Mouse (Mus musculus) B cell, adult 2 months (primary cell): ENCODE measurements around the gene Pilra.
A peak's percentile ranks its signal among the peaks of the same experiment; 100 is the strongest.

Source experiments
- DNase-seq, 2 experiments: peaks; one replicate each; pipeline ENCODE4 v3.0.0; 2022

Pilra gene

DNA sequence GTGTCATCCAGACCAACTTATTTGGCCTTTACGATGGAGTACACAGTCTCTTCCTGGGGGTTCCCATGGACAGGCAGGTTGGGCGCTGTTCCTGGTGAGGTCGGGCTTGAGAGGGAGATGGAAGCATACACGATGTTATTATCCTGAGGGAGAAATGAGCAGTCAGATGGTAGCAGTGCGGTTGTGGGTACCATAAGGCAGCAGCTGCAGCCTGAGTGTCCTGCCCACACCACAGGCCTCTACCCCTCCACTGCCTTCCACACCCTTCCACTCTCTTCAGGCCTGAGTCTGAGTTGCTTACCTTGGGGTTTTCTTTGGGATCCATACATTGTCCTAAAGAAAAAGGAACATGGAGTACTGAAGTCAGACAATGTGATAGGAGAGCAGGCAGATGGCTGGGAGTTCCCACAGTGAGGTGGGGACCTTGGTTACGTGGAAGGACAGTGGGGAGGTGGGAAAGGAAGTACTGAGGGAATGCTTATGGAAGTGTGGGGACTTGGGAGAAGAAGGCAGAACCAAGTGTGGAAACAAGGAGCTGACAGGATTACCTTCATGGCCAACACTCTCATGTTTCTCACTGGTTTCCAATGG lies 12.5 kb downstream of the Pilra start:
- DNase-seq = no peak

DNA sequence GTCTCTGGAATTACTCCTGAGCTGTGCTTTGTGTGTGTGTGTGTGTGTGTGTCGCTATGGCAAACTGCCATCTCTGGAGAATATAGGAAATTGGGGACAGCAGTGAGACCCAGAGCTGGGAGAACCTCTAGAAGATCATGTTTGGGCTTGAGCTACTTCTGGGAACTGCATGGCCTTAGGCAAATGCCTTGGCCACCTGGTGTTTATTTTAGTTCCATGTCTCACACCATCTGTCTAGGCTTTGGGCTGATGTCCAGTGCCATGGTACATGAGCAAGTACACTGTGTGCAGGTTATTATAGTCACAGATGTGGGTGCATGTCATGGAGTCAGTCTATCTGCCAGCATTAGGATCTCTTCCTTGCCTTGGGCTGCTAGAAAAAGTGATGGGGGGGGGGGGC lies 13.5 kb downstream of the Pilra start:
- DNase-seq = no peak

DNA sequence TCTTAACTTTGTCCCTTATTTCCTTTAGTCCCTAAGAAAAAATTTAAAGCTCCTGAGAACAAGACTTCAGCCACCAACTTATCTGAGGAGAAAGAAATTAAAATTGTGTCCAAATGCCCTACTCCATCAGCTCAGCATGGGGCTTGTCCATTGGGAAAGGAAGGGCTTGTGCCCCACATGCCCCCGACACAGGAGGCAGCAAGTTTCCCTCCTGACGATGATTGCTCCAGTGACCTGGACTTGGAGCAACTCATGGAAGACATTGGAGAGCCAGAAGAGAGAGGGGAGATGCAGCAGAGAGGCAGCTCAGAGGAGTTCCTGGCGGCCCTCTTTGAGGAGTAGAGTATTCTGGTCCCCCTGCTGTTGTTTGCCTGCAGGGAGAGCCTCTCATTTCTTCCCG lies 14.0 kb downstream of the Pilra start:
- no peak for DNase-seq

DNA sequence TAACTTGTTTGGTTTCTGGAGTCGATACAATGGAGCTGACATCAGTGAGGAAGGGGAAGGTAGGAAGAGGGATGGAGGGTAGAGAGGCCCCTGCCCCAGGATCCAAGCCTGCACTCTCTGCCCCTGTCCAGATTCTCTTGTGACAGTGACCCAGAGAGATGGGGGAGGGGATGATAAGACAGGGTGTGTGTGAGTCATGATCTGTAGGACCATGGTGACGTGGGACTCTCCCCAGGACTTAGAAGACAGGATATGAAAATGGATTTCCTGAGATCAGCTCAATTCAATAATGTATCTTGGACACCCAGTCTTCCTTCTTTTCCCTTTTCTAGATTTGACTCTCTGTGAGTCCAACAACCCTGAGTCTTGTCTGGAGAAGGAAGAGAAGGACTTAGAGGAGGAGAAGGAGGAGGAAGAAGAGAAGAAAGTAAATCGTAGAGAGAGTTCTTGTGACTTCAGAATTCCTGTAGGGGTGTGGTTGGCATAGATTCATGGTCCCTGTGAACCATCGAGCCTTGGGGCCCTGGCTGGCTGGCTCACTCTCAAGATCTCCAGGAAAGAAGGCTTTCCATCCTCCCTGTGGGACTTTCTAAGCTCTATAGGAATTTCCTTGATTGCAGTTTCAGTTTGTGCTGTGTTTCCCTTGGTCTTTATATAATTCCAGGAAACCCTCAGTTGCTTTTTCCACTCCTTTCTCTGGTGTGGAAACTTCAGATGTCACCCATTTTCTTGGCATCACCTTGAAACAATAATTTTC lies 18.4 kb downstream of the Pilra start:
- no peak for DNase-seq

DNA sequence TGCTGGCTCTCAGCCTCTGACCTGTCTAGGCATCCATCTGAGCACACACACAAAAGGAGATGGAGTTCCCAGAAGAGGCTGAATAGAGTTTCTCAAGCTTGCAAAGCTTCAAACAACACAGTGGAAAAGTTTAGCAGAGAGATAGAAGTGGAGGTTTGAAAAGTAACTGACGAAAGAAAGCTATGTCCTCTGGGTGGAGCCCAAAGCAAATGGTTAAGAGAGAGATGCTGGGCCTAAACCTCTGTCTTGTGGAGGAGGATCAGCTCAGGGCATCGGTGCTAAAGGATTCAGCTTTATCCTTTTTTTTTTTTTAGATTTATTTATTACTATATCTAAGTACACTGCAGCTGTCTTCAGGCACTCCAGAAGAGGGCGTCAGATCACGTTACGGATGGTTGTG lies 27.8 kb downstream of the Pilra start:
- no peak for DNase-seq

DNA sequence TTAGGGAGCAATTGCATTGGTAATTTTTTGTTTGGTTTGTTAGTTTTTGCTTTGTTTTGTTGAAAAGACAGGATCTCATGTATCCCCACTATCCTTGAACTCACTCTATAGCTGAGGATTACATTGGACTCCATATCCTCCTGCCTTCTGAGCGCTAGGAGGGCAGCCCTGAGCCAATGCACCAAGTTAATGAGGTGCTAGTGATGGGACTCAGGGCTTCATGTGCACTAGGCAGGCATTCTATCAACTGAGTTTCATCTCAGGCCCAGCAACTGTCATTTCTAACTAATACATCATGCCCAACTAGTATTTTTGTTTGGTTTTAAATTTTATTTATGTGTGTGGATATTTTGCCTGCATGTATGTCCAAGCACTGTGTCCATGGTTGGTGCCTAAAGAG lies 29.9 kb downstream of the Pilra start:
- no peak for DNase-seq

DNA sequence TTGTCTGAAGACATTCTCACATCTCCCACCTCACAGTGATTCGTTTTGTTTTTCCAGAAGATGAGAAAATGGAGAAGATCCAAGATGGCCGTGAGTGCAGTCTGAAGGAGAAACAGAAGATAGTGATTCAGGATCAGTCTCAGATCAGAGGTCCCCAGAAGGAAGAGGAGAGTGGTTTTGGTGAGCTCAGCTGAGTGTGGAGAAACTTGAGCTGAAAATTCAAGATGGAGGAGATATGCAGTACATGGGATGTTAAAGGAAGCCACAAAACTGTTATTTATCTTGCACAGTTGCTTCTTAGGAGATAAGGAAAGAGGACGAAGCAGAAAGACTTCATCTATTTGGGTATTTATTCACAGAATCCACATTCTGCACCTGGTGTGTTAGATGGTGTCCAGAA lies 35.2 kb downstream of the Pilra start:
- no peak for DNase-seq

DNA sequence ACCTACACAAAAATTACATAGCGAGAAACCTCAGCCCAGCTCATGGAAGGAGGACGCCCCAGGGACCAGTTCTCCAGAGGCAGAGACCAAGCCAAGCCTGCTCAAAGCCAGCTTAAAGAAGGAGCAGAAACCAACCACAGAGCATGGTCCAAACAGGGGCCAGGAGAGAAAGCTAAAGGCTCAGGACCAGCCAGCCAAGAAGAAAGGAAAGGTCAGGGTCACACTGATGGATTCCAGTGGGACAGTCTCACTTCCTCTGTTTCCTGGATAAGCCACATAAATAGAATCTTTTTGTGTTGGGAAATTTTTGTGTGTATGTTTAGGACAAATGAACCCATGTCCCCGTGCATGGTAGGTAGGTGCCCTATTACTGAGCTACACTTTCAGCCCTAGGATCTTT lies 39.5 kb downstream of the Pilra start:
- no peak for DNase-seq

DNA sequence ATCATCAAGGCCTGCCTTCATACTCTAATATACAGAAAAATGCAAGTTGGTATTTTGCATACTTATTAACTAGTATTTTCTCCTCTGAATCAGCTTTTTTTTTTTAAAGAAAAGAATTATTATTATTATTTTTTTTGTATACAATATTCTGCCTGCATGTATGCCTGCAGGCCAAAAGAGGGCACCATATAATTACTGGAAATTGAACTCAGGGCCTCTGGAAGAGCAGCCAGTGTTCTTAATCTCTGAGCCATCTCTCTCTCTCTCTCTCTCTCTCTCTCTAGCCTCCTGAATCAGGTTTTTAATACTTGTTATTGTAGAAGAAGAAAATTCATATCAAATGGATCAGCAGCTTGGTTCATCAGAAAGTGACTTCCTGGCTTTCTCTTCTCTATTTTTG lies 44.5 kb downstream of the Pilra start:
- DNase-seq = no peak

DNA sequence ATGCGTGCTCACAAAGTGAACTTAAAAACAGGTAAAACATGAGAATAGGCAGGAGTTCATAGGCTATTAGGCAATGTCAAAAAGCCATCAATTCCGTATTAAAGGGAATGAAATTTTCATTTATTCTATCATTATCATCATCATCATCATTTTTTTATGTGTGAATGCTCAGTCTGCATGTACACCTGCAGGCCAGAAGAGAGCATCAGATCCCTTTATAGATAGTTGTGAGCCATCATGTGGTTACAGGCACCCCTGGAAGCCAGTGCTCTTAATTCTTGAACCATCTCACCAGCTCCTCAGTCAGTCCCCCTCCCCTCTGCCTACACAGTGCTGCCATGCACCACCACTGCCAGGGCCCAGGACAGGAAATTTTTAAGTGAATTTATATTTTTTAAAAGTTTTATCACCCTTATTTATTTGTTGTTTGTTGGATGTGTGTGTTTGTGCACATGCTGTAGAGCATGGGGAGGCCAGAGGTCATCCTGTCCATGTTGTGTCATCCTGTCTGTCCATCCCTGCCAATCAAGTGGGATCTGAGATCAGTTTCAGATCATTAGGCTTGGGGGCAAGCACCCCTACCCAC lies 47.0 kb downstream of the Pilra start:
- no peak for DNase-seq

DNA sequence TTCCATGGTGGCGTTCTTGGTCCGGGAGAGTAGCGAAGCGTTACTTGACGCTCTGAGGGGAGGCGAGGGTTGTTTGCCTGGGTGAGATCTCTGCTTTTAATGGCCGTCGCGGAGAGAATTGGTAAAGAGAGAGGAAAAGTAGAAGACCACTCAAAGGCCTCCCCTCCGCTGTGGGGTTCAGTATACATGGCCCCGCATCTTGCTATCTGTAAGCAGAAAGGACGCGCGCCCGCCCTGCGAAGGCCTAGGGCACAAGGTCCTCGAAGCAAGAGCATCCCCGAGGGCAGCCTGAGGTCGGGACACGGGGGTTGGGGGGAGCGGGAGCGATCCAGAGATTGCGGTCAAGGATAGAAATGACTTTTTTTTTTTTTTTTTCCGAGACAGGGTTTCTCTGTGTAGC lies 47.9 kb downstream of the Pilra start:
- no peak for DNase-seq

DNA sequence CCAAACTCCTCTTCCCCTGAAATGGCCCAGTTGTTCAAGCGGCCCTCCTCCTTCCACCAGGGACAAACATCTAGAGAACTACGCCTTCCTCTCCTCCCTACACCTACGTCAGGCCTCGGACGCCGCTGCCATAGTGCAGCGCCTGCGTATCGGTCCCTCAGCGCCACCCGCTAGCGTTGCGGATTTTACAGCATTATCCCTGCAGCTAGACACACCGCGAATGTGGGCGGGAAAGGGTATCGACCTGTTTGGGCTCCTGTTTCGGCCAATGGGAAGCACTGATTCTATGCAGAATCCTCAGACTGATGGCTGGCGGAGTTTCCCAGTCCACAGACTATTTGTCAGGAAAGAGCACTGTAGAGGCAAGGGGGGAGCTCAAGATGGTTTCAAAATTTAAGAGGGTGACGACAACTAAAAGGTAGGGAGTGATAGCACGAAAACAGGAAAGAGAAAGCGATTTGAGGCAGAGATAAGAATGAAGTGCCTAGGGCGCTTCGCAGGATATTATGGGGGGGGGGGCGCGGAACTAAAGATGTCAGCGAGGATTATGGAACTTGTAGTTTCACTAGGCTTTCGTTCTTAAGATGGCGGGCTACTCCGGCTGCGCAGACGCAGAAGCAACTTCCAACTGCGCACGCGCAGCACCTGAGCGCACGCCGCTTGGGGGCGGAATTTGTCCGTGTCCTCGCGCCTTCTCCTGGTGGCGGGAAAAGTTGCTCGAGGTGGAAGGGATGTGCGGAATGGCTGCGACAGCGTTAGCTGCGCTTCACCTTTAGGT lies 48.7 kb downstream of the Pilra start, which contains the start of the genes Mepce and Zcwpw1:
TSS of gene Mepce (minus strand) at position 505 of the 778 bp plus-strand sequence.
TSS of gene Zcwpw1 (plus strand) at position 648 of the 778 bp plus-strand sequence.
- peak; percentile 94 to 96 for DNase-seq

DNA sequence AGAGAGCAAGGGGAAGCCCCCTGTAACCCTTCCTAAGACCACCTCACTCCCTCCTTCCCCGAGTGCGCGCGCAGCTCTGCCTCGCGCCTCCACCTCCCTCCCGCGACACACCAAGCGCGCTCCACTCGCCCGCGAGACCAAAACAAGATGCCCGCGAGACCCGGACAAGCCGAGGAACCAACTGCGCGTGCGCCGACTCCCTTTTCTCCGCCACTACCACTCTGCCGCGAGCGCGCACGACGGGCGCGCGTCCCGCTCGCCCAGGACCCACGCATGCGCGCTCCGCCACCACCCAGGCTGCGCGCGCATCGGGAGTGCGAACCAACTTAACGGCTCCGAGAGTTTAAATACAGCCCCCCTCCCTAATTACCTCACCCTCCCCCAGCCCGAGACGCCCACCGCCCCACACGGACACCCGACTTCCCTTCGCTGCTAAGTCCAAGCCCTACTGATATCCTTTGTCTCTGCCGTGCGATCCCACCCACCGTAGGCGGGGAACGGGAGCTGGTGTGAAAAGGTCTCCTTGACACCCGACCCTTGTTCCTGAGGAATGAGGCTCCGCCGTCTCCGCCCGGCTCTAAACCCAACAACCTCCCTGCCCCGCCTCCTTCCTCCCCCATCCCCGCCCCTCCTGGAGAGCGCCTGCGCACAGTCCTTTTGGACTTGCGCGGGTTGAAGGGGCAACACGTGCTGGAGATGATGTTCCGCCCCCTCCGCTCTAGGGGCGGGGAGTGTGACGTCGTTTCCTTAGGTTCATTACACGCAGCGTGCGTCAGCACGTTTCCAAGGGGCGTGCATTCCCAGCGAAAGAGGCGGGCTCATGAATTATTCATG lies 49.8 kb downstream of the Pilra start:
- DNase-seq = peak; percentile 98 to 99

DNA sequence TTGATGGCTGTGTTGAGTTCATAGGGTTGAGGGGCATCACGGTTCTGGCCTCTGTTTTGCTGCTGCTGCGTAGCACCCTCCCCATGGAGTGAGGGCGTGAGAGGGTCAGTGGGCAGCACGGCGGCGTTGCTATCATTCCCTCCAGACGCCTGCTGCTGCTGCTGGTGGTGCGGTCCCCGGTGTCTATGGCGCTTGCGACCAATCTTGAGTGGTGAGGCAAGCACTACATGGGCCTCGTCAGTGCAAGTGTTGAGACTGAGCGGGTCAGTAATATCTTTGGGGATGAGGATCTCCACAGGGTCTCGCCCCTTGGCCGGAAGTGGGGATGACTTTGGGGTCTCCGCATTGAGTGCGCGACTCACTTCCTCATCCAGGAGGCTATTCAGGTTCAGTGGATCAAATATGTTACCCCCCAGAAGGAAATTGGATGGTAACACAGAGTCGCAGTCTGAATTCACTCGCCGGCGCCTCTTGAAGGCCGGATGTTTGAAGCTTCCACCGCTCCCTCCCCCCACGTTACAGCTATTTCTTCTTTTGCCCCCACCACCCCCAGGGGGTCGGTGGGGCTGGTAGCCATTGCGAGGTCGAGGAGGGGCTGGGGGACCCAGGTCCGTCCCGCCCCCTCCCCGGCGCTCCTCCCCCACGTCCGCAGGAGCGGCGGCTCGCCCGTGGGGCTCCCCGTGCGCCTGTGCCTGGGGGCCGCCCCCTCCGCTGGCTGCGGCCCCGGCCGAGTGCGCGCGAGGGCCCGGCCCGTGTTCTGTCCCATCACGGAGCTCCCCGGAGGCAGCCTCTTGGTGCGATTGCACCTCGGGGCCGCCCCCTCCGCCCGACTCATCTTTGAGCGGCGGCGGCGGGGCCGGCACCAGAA lies 50.7 kb downstream of the Pilra start:
- no peak for DNase-seq

DNA sequence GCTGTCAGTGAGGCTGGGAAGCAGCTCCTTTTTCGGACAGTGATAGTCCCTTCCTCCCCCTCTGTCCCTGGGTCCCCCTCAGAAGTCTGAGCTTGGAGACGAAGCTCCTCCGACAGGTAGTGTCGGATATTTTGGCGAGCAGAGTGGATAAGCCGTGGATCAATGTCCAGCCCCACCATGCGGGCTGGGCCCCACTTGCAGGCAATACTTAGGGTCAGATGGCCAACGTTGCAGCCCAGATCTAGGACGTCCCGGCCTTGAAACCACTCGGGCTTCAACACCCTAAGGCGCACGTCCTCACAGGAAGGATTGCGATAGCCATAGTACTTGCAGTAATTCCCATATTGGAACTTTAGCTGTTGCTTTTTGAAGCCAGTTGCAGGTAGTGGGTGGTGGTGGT lies 51.5 kb downstream of the Pilra start:
- DNase-seq = no peak

DNA sequence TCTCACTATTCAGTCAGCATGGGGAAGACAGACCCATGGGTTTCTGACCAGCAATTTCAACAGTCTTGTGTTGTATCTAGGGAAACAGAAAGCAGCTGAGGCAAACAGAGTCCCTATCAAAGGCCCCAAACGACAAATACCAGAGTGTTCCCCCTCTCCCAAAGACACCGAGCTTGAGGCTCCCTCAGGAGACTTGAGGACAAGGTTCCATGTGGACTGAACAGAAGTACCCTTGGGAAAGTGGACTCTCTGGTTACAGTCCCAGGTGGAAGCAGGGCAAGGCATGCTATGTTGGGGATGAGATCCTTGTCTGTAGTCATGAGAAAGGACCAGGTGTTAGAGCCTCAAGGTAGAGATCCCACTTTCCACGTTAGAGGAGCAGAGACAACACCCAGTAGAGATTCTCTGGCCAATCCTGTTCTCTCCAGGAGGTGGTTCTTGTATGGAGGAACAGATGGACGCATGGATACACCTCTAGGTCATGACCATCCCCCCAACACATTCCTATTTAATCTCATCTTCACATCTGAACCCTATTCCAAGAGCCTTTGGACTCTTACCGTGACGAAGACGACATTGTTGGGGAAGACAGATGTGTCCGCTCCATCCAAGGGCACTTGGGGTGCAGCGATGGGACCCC lies 52.1 kb downstream of the Pilra start:
- DNase-seq = no peak

DNA sequence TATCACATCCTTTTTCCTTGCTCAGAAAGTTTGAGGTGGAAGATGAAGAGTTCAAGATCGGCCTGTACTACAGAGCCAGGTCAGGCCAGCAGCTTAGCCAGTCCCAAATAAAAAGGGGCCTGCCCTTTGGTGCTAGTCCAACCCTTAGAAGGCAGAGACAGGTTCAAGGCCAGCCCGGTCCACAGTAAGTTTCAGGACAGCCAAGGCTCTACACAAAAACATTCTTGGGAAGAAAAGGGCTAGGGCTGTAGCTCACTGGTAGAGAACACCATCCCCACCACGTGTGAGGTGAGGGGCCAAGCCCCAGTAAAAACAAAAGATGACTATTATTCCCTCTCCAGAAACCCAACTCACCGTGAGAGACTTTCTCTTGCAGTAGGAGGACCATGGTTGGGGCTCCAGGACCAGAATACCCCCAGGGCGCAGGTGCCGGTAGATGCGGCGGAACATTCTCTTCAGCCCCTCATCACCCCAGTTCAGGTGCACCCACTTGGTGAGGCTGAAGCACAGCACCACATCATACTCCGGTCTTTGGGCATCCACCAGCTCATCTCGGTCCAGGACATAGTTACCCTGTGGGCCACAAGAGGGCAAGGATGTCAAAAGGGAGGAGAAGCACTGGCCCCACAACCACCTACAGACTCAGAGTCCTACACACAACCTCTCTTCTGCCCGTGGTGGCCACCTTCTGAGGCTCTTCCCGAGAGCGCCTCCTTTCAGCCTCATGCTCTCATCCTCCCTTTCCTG lies 53.1 kb downstream of the Pilra start:
- DNase-seq = no peak

DNA sequence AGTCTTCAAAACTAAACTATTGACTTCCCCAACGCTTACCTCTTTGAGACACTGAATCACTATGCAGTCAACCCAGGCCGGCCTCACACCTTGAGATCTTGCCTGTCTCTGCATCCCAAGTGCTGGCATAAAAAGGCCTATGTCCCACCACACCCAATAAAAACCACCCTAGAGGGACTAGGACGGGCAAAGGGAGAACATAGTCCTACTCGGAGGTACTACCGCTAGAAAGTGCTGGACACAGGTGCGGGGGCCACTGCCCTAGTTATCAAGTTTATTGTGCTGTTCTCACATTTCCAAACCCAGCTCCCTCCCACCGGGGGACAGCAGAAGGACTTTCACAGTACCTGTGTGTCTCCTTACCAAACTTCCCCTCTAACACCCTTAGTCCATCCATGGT lies 54.4 kb downstream of the Pilra start:
- DNase-seq = no peak

DNA sequence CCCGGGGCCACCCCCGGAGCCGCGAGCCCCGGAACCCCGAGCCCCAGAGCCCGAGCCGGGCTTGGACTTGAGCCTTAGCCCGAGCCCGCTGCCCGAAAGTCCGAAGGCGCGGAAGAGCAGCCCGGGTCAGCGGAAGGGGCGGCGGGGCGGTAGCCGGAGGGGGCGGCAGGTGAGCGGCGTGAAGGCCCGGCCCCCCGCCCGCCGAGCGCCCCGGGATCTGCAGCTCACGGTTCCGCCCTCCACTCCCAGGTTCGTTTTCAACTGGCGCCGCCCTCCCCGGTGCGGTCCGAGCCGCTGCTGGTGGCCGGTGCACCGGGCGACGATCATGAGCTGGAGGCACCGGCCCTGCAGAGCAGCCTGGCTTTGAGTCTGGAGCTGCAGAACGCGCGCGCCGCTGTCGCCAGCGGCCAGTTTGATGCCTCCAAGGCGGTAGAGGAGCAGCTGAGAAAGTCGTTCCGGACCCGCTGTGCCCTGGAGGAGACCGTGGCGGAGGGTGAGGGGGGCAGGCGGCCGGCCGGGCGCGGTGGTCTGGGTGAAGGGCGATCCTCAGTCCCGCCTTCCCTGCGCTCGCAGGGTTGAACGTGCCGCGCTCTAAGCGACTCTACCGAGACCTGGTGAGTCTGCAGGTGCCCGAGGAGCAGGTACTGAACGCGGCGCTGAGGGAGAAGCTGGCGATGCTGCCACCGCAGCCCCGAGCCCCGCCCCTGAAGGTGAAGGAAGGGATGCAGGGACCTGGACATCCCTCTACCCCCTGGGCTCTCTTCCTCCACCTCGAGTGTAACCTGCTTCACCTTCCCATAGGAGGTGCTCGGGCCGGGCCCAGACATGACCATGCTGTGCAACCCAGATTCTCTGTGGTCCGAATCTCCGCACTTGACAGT lies 56.8 kb downstream of the Pilra start:
- DNase-seq = peak; percentile 39 to 41
